Mouse (Mus musculus) duodenum, adult 2 months (tissue): ENCODE results near the gene Zdhhc18. TPM values are rescaled to one million over a fixed set of nuclear protein-coding genes. Genes with fewer than 3 reads are reported as not detected.

ENCODE experiments used
- polyA plus RNA-seq: library from polyadenylated mRNA; depleted of rRNA; stranded (reverse); fragments of >200 nt; gene quantifications from 2 replicates; pipeline ENCODE4 v1.2.3, GENCODE M21; 2012; ENCODE audit warnings: low replicate concordance; rRNA removed

The Zdhhc18 gene
- polyA plus RNA-seq: 22.3 and 31.5 TPM in 2 replicates

GRCm38 (mm10) chr4:133649989-133650699, at the start of gene Zdhhc18:
Gene Zdhhc18 (minus strand): TSS chr4:133650154.

DNA sequence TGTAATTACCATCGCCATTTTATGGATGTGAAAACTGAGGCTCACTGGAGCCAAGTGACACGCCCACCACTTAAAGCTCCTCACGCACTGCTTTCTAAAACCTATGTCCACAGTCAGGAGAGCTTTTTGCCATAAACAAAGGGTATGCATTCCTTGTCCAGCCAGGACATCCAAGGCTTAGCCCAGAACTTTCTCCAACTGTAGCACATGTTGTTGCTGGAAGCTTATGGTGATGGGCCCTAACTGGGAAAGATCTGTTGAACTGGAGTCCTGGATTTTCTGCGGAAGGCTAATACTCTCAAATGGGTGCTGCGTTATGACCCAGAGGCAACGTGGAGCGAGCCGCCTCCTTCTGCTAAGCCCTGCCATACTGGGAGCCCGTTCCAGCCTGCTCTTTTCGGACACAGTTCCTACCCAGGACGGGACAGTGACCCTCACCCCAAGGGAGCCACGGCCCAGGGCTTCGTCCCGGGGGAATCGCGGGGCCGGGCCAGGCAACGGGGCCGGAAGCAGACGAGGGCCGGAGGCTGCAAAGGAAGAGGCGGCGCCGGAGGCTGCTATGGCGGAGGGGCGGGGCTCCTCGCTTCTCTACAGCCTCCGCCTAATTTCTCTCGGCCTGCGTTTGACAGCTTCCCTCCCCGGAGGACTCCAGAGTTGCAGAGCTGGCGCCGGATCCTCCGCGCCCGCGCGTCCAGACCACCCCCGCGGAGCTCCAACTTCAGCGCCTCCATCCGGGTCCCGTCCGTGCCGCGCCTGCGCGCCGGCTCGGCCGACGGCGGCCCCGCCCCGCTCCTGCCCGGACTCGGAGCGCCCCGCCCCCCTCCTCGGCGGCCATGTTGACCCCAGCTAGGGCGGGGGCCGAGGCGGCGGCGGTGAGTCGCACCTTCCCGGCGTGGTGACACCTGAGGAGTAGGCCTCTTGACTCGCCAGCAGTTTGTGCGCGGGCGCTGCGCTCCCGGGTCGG, 22.2 kb upstream of the Zdhhc18 start, which contains the start of gene Pigv:
Gene Pigv (minus strand): TSS at position 767 of the 964 bp plus-strand sequence.

GRCm38 (mm10) chr4:133601721-133602218, 48.2 kb downstream of the Zdhhc18 start, which contains the start of gene Sfn:
Gene Sfn (minus strand): TSS chr4:133602168.

GRCm38 (mm10) chr4:133584059-133584951, 65.6 kb downstream of the Zdhhc18 start, which contains the start of gene Gpn2:
Gene Gpn2 (plus strand): TSS chr4:133584362.

DNA sequence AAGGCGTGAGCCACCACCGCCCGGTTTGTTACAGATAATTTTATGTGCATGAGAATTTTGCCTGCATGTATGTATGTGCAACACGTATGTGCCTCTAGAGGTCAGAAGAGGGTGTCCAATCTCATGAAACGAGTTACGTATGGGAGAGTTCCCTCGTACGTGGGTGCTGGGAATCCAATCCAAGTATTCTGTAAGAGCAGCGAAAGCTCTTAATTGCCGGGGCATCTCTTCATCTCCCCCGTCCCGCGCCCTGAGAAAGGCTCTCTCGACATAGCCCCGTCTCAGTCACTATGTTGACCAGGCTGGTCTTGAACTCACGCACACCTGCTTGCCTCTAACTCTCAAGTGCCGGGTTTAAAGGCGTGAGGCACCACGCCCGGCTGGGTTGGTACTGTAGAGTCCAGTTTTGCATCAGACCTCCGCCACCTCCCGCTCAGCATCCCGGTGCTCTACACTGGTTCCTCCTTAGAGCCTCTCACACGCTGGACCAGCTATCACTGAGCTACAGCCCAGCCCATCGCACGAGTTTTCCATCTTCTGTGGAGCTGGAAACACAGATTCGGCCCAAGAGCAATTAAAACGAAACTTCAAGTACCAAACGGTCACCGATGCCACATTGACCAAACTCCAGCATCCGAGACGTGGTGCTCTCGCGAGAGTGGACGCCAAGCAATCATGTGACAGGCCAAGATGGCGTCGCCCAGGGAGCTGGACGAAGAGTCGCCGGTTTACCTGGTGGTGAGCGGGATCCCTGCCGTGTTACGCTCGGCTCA, 75.7 kb downstream of the Zdhhc18 start, which contains the start of gene Gpatch3:
Gene Gpatch3 (plus strand): TSS at position 676 of the 773 bp plus-strand sequence.

Other genes with a start within 250 kb of the Zdhhc18 start
- 2.8 and 3.9 TPM in 2 replicates for gene Tent5b, start 170.0 kb downstream of the Zdhhc18 start, polyA plus RNA-seq
- 8.0 and 11.4 TPM in 2 replicates for gene Trnp1, start 151.6 kb downstream of the Zdhhc18 start, polyA plus RNA-seq
- gene Kdf1, start 131.2 kb downstream of the Zdhhc18 start, polyA plus RNA-seq: 77.2 and 86.8 TPM in 2 replicates
- 13.8 and 19.1 TPM in 2 replicates for gene Nudc, start 104.2 kb downstream of the Zdhhc18 start, polyA plus RNA-seq
- 23.8 and 32.6 TPM in 2 replicates for gene Nr0b2, start 96.8 kb downstream of the Zdhhc18 start, polyA plus RNA-seq
- 7.1 and 14.1 TPM in 2 replicates for gene Gpatch3, start 75.4 kb downstream of the Zdhhc18 start, polyA plus RNA-seq
- gene Gpn2, start 65.8 kb downstream of the Zdhhc18 start, polyA plus RNA-seq: 60.6 and 72.3 TPM in 2 replicates
- gene Sfn, start 48.0 kb downstream of the Zdhhc18 start, polyA plus RNA-seq: 155 and 294 TPM in 2 replicates
- 6.9 and 8.2 TPM in 2 replicates for gene Pigv, start 22.5 kb upstream of the Zdhhc18 start, polyA plus RNA-seq
- gene Arid1a, start 106.6 kb upstream of the Zdhhc18 start, polyA plus RNA-seq: 36.8 and 59.5 TPM in 2 replicates
- 164 and 213 TPM in 2 replicates for gene Rps6ka1, start 237.6 kb upstream of the Zdhhc18 start, polyA plus RNA-seq